Mouse (Mus musculus): ENCODE results near the gene Ank2. TPM values are rescaled to one million over a fixed set of nuclear protein-coding genes. Genes with fewer than 3 reads are reported as not detected.

Ank2 gene
- polyA plus RNA-seq, 1 experiment from 2014 or later = 3.9 TPM

- Histone ChIP-seq H3K4me2 (replicated peaks; ENCODE audit: low read depth, low read length) (no peak overlapping the region), H3K36me3 (ENCODE audit: insufficient read depth, low read length) (no peaks in the 10 kb centered on the region), H3K9me3 (ENCODE audit: low read length) (no peaks in the 10 kb centered on the region), H3K9ac (replicated peaks; ENCODE audit: low read depth) (no peak overlapping the region), H3K27ac (ENCODE audit: low read length) (no peak overlapping the region), H3K4me1 (ENCODE audit: insufficient read depth, low read depth, low read length) (no peaks in the 10 kb centered on the region), H3K4me3 (ENCODE audit: low read depth, low read length) (no peak overlapping the region), H3K27me3 (replicated peaks; ENCODE audit: insufficient read depth, low read length) (no peaks in the 10 kb centered on the region)
- WGBS = 62% methylated on average over 2 of the region's 2 CpGs
- no peak for TF ChIP-seq CTCF (IDR thresholded peaks at IDR 0.05)
- TF ChIP-seq EP300 (IDR thresholded peaks at IDR 0.05) = no peak
- DNase-seq (ENCODE audit: low spot score) = no peak
- ATAC-seq = no peak
These were observed 312.1 kb downstream of the Ank2 start for GRCm38 (mm10) chr3:127187081-127187480.

- DNase-seq (ENCODE audit: low spot score) (no peak), ATAC-seq (no peak)
- no peak overlapping the region for H3K4me2 ChIP-seq (replicated peaks; ENCODE audit: low read depth, low read length)
- H3K4me1 ChIP-seq (ENCODE audit: insufficient read depth, low read depth, low read length) = no peaks in the 10 kb centered on the region
- TF ChIP-seq EP300 (IDR thresholded peaks at IDR 0.05) = no peak
- TF ChIP-seq CTCF (IDR thresholded peaks at IDR 0.05) = peak; percentile 22
- 85% methylated on average over 3 of the region's 3 CpGs for WGBS
- no peak overlapping the region for H3K27ac ChIP-seq (ENCODE audit: low read length)
- no peaks in the 10 kb centered on the region for H3K36me3 ChIP-seq (ENCODE audit: insufficient read depth, low read length)
- H3K4me3 ChIP-seq (ENCODE audit: low read depth, low read length) = no peak overlapping the region
- H3K9me3 ChIP-seq (ENCODE audit: low read length) = no peaks in the 10 kb centered on the region
- no peaks in the 10 kb centered on the region for H3K27me3 ChIP-seq (replicated peaks; ENCODE audit: insufficient read depth, low read length)
- H3K9ac ChIP-seq (replicated peaks; ENCODE audit: low read depth) = no peak overlapping the region
These were observed 312.9 kb downstream of the Ank2 start for GRCm38 (mm10) chr3:127186239-127186638.

GRCm38 (mm10) chr3:127183998-127184753, 315.0 kb downstream of the Ank2 start:
- Histone ChIP-seq H3K4me1 (ENCODE audit: insufficient read depth, low read depth, low read length) (no peaks in the 10 kb centered on the region), H3K9ac (replicated peaks; ENCODE audit: low read depth) (no peak overlapping the region), H3K9me3 (ENCODE audit: low read length) (no peaks in the 10 kb centered on the region), H3K27me3 (replicated peaks; ENCODE audit: insufficient read depth, low read length) (no peaks in the 10 kb centered on the region), H3K4me2 (replicated peaks; ENCODE audit: low read depth, low read length) (no peak overlapping the region), H3K36me3 (ENCODE audit: insufficient read depth, low read length) (no peaks in the 10 kb centered on the region), H3K27ac (ENCODE audit: low read length) (no peak overlapping the region), H3K4me3 (ENCODE audit: low read depth, low read length) (no peak overlapping the region)
- TF ChIP-seq EP300 (IDR thresholded peaks at IDR 0.05) (no peak), CTCF (IDR thresholded peaks at IDR 0.05) (peak; percentile 84)
- DNase-seq (ENCODE audit: low spot score) = peak; percentile 75
- WGBS = 10% methylated on average over 5 of the region's 5 CpGs
- no peak for ATAC-seq

GRCm38 (mm10) chr3:127172697-127173096, 326.5 kb downstream of the Ank2 start:
- TF ChIP-seq EP300 (IDR thresholded peaks at IDR 0.05) (no peak), CTCF (IDR thresholded peaks at IDR 0.05) (no peak)
- Histone ChIP-seq H3K9me3 (ENCODE audit: low read length) (no peaks in the 10 kb centered on the region), H3K4me1 (ENCODE audit: insufficient read depth, low read depth, low read length) (no peaks in the 10 kb centered on the region), H3K4me2 (replicated peaks; ENCODE audit: low read depth, low read length) (no peak overlapping the region), H3K9ac (replicated peaks; ENCODE audit: low read depth) (no peak overlapping the region), H3K27me3 (replicated peaks; ENCODE audit: insufficient read depth, low read length) (no peaks in the 10 kb centered on the region), H3K4me3 (ENCODE audit: low read depth, low read length) (no peak overlapping the region), H3K36me3 (ENCODE audit: insufficient read depth, low read length) (no peaks in the 10 kb centered on the region), H3K27ac (ENCODE audit: low read length) (no peak overlapping the region)
- no peak for ATAC-seq
- WGBS = 56% methylated on average over 2 of the region's 2 CpGs
- no peak for DNase-seq (ENCODE audit: low spot score)

GRCm38 (mm10) chr3:127170246-127170645, 328.9 kb downstream of the Ank2 start:
- ATAC-seq (no peak), DNase-seq (ENCODE audit: low spot score) (no peak)
- H3K4me1 ChIP-seq (ENCODE audit: insufficient read depth, low read depth, low read length) = no peaks in the 10 kb centered on the region
- TF ChIP-seq CTCF (IDR thresholded peaks at IDR 0.05) (no peak), EP300 (IDR thresholded peaks at IDR 0.05) (no peak)
- H3K4me3 ChIP-seq (ENCODE audit: low read depth, low read length) = no peak overlapping the region
- no peak overlapping the region for H3K9ac ChIP-seq (replicated peaks; ENCODE audit: low read depth)
- 76% methylated on average over 12 of the region's 12 CpGs for WGBS
- H3K4me2 ChIP-seq (replicated peaks; ENCODE audit: low read depth, low read length) = no peak overlapping the region
- H3K36me3 ChIP-seq (ENCODE audit: insufficient read depth, low read length) = no peaks in the 10 kb centered on the region
- no peaks in the 10 kb centered on the region for H3K9me3 ChIP-seq (ENCODE audit: low read length)
- H3K27ac ChIP-seq (ENCODE audit: low read length) = no peak overlapping the region
- no peaks in the 10 kb centered on the region for H3K27me3 ChIP-seq (replicated peaks; ENCODE audit: insufficient read depth, low read length)

GRCm38 (mm10) chr3:127169114-127169513, 330.0 kb downstream of the Ank2 start:
- no peaks in the 10 kb centered on the region for H3K9me3 ChIP-seq (ENCODE audit: low read length)
- 67% methylated on average over 1 of the region's 1 CpGs for WGBS
- DNase-seq (ENCODE audit: low spot score) = no peak
- ATAC-seq = no peak
- no peak overlapping the region for H3K4me2 ChIP-seq (replicated peaks; ENCODE audit: low read depth, low read length)
- TF ChIP-seq CTCF (IDR thresholded peaks at IDR 0.05) (no peak), EP300 (IDR thresholded peaks at IDR 0.05) (no peak)
- no peaks in the 10 kb centered on the region for H3K27me3 ChIP-seq (replicated peaks; ENCODE audit: insufficient read depth, low read length)
- H3K4me1 ChIP-seq (ENCODE audit: insufficient read depth, low read depth, low read length) = no peaks in the 10 kb centered on the region
- H3K4me3 ChIP-seq (ENCODE audit: low read depth, low read length) = no peak overlapping the region
- no peak overlapping the region for H3K27ac ChIP-seq (ENCODE audit: low read length)
- no peaks in the 10 kb centered on the region for H3K36me3 ChIP-seq (ENCODE audit: insufficient read depth, low read length)
- H3K9ac ChIP-seq (replicated peaks; ENCODE audit: low read depth) = no peak overlapping the region

All from lung, postnatal 0 days (tissue).